Mouse (Mus musculus) telencephalon, adult 2 months (tissue): ENCODE measurements around the gene Fam168a.

Experiments used
- DNase-seq: peaks from one replicate; pipeline ENCODE4 v3.0.0-alpha.2; 2011; ENCODE audit warnings: low read depth, low spot score

Fam168a gene

DNA sequence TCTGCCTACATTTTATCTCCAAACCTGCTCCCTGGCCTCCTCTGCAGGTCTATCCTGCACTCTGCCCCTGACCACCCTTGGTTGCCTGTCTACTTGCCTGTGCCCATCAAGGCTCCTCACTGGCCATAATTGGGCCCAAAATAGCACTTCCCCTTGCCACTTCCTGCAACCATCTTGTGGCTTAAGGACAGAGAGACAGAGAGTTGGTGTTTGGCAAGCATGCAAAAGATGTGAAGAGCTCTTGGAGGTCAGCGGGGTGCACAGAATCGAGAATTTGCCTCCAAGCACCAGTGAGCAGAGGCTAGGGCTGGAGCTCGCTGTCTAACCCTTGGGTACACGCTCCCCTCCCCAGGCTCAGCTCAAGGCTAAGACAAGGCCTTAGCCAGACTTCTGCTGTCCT lies 162.1 kb downstream of the Fam168a start:
- no peak for DNase-seq

DNA sequence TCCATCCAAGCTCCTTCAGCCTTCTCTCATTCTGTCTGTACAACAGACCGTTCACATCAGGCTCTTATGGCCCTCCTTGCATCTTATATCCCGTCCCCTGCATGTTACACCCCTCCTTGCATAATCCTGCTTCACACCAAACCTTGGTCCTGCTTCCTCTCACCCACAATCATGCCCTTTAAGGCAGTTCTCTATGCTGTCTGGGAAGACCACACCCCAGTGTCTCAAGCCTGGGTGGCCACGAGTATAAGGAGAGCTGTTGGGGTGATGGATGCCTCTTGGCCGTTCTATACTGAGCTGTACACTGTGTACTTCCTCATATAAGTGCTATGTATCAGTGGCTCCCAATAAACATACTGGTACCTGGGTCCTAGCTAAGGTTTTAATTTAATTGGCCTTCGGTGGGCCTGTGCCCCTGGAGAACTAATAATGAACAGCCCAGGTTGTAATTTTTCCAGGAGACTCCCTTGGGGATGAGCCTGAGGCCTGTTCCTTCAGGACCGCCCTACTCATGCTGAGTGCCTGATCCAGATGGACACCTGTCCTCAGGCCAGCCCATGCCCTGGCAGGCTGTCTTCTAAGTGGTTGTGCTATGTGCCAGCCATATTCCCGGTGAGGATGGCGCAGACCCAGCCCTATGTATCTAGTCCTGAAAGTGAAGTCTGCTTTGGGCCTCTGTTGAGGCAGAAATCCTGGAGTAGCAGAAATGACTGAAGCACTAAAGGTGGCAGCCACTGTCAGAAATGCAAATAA lies 163.6 kb downstream of the Fam168a start:
- DNase-seq: no peak

DNA sequence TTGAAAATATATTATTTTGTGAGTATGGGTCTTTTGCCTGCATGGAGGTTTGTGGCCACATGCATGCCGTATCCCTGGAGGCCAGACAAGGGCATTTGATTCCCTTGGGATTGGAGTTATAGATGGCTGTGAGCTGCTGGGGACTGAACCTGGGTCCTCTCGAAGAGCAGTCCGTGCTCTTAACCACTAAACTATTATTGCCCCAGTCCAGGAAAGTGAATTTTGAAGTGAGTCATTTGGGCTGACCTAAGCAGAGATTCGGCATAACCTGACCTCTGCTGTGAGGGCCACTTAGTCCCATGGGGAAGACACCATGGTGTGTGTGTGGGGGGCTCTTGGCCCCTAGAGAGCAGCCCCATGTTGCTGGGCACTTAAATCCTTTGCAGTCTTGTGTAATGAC lies 164.9 kb downstream of the Fam168a start:
- DNase-seq: no peak

DNA sequence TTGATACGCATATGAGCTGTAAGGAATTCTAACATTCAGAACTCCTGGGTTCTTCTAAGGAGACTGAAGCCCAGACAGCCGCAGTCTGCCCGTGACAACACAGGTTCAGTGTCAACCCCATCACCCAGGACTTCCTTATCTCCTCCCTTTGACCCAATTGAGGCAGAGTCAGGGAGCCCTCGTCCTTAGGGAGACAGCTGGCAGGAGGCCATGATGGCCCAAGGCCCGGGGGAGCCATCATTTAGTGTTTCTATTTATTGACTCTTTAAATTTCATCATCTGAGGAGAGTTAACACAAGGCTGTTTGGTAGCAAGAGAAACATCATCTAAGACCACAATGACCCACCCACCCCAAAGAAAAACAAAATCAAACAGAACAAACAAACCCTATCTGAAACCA lies 165.5 kb downstream of the Fam168a start:
- no peak for DNase-seq

- DNase-seq: no peak
These were observed 166.8 kb downstream of the Fam168a start for GRCm38 (mm10) chr7:100873197-100873596.

DNA sequence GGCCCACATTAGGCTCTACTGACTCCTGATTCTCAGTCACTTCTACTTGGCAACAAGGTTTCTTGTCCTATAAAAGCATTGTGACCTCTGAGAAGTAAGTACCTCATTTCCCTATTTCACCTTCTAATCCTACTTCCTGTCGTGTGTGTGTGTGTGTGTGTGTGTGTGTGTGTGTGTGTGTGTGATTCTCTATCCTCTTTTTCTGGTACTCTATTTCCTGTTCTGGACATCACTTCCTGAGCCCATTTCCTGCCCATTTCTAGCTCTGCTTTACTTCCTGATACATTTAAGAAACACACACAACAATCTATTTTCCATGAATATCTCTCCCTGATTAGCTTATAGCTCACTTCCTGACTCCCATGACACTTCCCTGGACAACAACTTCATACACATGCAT lies 169.4 kb downstream of the Fam168a start:
- no peak for DNase-seq

DNA sequence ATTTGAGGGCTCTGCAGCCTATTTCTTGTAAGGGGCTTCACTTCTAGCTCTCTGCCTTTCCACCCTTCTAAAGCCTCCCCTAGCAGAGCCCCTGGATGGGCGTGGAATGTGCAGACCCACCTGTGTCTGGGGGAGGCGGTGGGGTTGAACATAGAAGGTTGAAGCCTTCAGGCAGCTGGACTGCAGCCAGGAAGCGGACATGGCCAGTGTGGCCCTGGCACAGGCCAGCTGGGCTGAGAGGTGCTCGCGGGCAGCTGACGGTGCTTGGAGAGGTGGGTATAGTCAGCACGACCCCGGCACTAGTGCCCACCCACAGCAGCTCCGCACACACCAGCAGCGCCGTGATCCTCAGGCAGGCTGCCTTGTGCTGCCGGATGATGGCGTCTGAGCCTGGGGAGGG lies 169.9 kb downstream of the Fam168a start:
- no peak for DNase-seq

GRCm38 (mm10) chr7:100876771-100877170 lies 170.3 kb downstream of the Fam168a start:
- DNase-seq: no peak

DNA sequence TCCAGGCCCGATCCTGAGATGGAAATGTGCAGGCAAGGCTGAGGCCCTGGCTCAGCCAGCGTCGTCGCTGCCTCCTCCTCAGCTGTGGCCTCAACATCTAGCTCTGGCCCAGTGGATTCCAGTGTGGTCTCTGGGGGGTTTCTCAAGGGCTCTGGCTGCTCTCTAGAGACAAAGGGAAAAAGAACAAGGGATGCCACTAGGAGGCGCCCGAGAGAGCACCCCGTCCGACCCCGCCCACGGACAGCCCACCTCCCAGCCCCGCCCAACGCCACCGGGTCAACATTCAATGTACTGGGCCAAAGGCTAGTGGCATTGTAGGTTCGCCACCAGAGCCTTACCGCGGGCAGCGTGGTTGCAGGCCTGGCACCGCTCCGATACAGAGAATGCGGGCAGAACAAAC lies 173.2 kb downstream of the Fam168a start:
- no peak for DNase-seq

GRCm38 (mm10) chr7:100881531-100881930 lies 175.1 kb downstream of the Fam168a start:
- DNase-seq: no peak

DNA sequence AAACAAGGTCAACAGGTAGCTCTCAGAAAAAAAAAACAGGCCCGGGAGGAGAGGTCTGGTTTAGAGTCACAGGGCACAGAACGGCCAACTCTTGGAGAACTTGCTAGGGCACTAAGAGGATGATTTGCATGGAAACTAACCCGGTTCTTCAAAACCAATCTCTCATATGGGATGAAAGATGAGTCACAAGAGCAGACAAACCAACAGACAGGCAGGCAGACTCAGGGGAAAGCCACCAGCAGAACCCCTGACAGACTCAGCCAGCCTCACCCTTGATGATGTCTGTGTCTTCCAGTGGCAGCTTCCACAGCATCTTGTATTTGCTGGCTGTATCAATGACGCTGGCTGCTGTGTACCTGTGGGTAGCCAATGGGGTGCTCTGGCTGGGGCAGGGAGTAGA lies 175.5 kb downstream of the Fam168a start:
- no peak for DNase-seq

DNA sequence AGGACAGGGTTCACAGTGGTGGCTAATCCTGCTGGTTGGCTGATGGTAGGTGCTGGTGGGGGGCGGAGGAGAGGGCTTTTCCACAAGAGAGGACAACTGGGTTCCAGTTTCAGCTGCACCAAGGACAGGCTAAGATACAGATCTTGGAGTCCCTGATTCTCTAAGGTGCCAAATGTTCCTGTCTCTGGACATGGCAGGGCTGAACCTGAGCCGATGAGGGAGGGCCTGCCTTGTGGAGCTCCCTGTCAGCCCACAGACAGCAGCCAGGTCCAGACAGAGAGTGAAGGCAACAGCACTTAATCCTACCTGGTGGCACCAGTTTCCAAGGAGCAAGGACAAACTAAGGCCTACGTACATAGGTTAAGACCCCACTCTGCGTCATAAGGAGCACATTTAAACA lies 178.0 kb downstream of the Fam168a start:
- DNase-seq: no peak

- no peak for DNase-seq
These were observed 180.1 kb downstream of the Fam168a start for GRCm38 (mm10) chr7:100886535-100886934.
